In genomic region chr7:68293997-68294789, GRCm38 (mm10) we compare ENCODE assay signal across 12 mouse cellular contexts. TPM values are rescaled to one million over a fixed set of nuclear protein-coding genes. Genes with fewer than 3 reads are reported as not detected.
DNase-seq lines count a peak whose midpoint lies in the region; ATAC-seq lines count a peak whose summit lies in the region.
"Had no signal": no experiment of that assay in that cellular context is flagged by ENCODE, and none has a peak within 500 bp of the region (broad histone marks: within the 10 kb centered on the region; RNA-seq: fewer than 3 reads in every experiment).

No protein-coding gene starts in this region.

- H3K4me3 ChIP-seq in kidney, embryonic 15.5 days (replicated peaks): no peak overlapping the region
- no peak overlapping the region for H3K4me3 ChIP-seq in embryonic facial prominence, embryonic 13.5 days
- peak overlapping the region; percentile 7; the same call in 1 of the 2 replicates for H3K4me3 ChIP-seq in limb, embryonic 13.5 days
- H3K4me3 ChIP-seq: forebrain, embryonic 10.5 days; hindbrain, embryonic 15.5 days had no signal

- peaks cover 4% of the 10 kb centered on the region; the same call in 1 of the 2 replicates for H3K4me1 ChIP-seq in kidney, embryonic 15.5 days
- peaks cover 13% of the 10 kb centered on the region for H3K4me1 ChIP-seq in embryonic facial prominence, embryonic 13.5 days
- H3K4me1 ChIP-seq in limb, embryonic 13.5 days: peaks cover 17% of the 10 kb centered on the region
- H3K4me1 ChIP-seq: hindbrain, embryonic 15.5 days had no signal

- H3K27ac ChIP-seq in kidney, embryonic 15.5 days: peak overlapping the region; percentile 59
- H3K27ac ChIP-seq in embryonic facial prominence, embryonic 13.5 days: peak overlapping the region; percentile 78
- peak overlapping the region; percentile 87 for H3K27ac ChIP-seq in limb, embryonic 13.5 days
- H3K27ac ChIP-seq: forebrain, embryonic 10.5 days; hindbrain, embryonic 15.5 days had no signal

- no peak for DNase-seq in kidney, adult 9 months
- peak; percentile 49 for DNase-seq in ZHBTc4 (ENCODE audit: low read depth, low spot score)
- DNase-seq in cerebellum, adult 9-10 months: no peak
- no peak for DNase-seq in ovary, postnatal 10 days (ENCODE audit: low spot score)
- DNase-seq: cerebellum, postnatal 36 days had no signal

- WGBS in kidney, embryonic 15.5 days: 52% methylated on average over 16 of the region's 16 CpGs
- 24% methylated on average over 16 of the region's 16 CpGs for WGBS in embryonic facial prominence, embryonic 13.5 days
- 18% methylated on average over 16 of the region's 16 CpGs for WGBS in limb, embryonic 13.5 days

- H3K9me3 ChIP-seq in kidney, embryonic 15.5 days (replicated peaks): no peaks in the 10 kb centered on the region
- no peaks in the 10 kb centered on the region for H3K9me3 ChIP-seq in embryonic facial prominence, embryonic 13.5 days
- H3K9me3 ChIP-seq in limb, embryonic 13.5 days: no peaks in the 10 kb centered on the region
- H3K9me3 ChIP-seq: forebrain, embryonic 10.5 days; hindbrain, embryonic 15.5 days had no signal

- H3K27me3 ChIP-seq in kidney, embryonic 15.5 days: no peaks in the 10 kb centered on the region
- H3K27me3 ChIP-seq in embryonic facial prominence, embryonic 13.5 days: no peaks in the 10 kb centered on the region
- no peaks in the 10 kb centered on the region for H3K27me3 ChIP-seq in limb, embryonic 13.5 days
- H3K27me3 ChIP-seq: hindbrain, embryonic 15.5 days had no signal

- H3K4me2 ChIP-seq in kidney, embryonic 15.5 days: no peak overlapping the region
- peak overlapping the region; percentile 45 for H3K4me2 ChIP-seq in embryonic facial prominence, embryonic 13.5 days
- H3K4me2 ChIP-seq in limb, embryonic 13.5 days (replicated peaks): peak overlapping the region; percentile 49
- H3K4me2 ChIP-seq: hindbrain, embryonic 15.5 days; liver, embryonic 11.5 days had no signal

- 0 out of 2 replicates have a peak, but pooled peaks have one; percentile 40 for ATAC-seq in kidney, embryonic 15.5 days (replicated peaks; ENCODE audit: low FRiP score)
- no peak for ATAC-seq in embryonic facial prominence, embryonic 13.5 days (ENCODE audit: insufficient number of reproducible peaks, insufficient read depth, low FRiP score, low TSS enrichment, low read depth)
- peak; percentile 89 for ATAC-seq in limb, embryonic 13.5 days (ENCODE audit: low FRiP score, low read depth)

- H3K9ac ChIP-seq in kidney, embryonic 15.5 days: no peak overlapping the region
- no peak overlapping the region for H3K9ac ChIP-seq in embryonic facial prominence, embryonic 13.5 days
- no peak overlapping the region for H3K9ac ChIP-seq in limb, embryonic 13.5 days
- H3K9ac ChIP-seq: hindbrain, embryonic 15.5 days had no signal

- no peaks in the 10 kb centered on the region for H3K36me3 ChIP-seq in kidney, embryonic 15.5 days
- H3K36me3 ChIP-seq in embryonic facial prominence, embryonic 13.5 days: no peaks in the 10 kb centered on the region
- H3K36me3 ChIP-seq in limb, embryonic 13.5 days: no peaks in the 10 kb centered on the region
- H3K36me3 ChIP-seq: forebrain, embryonic 10.5 days; hindbrain, embryonic 15.5 days had no signal

RNA-seq across cellular contexts. Expression of gene Fam169b, which starts 20.6 kb away (rescaled TPM):
- 1.0 and 1.1 TPM in 2 replicates for polyA plus RNA-seq in kidney, embryonic 15.5 days (2015; fragmentation: Nextera tagmentation; extraction: Ambion mirVana)
- polyA plus RNA-seq in embryonic facial prominence, embryonic 13.5 days (2015; fragmentation: Nextera tagmentation; extraction: Ambion mirVana): 2.0 and 2.1 TPM in 2 replicates
- 2.0 TPM in 2 replicates for polyA plus RNA-seq in limb, embryonic 13.5 days (2015; fragmentation: Nextera tagmentation; extraction: Ambion mirVana)

RNA-seq across cellular contexts. Expression of gene Pgpep1l, which starts 30.2 kb away (rescaled TPM):
- polyA plus RNA-seq in kidney, embryonic 15.5 days (2015; fragmentation: Nextera tagmentation; extraction: Ambion mirVana): 0.17 TPM in 1 of 2 replicates, not detected in the other
- polyA plus RNA-seq in embryonic facial prominence, embryonic 13.5 days (2015; fragmentation: Nextera tagmentation; extraction: Ambion mirVana): 0.31 TPM in 1 of 2 replicates, not detected in the other
- polyA plus RNA-seq in limb, embryonic 13.5 days (2015; fragmentation: Nextera tagmentation; extraction: Ambion mirVana): not detected in 2 replicates
- polyA plus RNA-seq: forebrain, embryonic 10.5 days; hindbrain, embryonic 15.5 days; liver, embryonic 11.5 days; neural tube, embryonic 11.5 days had no signal
